Mouse (Mus musculus): ENCODE data around the gene Cmss1. TPM values are rescaled to one million over a fixed set of nuclear protein-coding genes. Genes with fewer than 3 reads are reported as not detected.

Gene Cmss1
- total RNA-seq, 2 experiments from 2014 or later: 82.9 to 84.0 TPM

- DNase-seq (ENCODE audit: low spot score): no peak
- intact Hi-C loops (cut with DNase I): no loop called here
Measured at GRCm38 (mm10) chr16:57484043-57484795, 122.4 kb downstream of the Cmss1 start.

GRCm38 (mm10) chr16:57483503-57483902 lies 123.2 kb downstream of the Cmss1 start:
- DNase-seq (ENCODE audit: low spot score): no peak
- intact Hi-C loops (cut with DNase I): no loop called here

GRCm38 (mm10) chr16:57482911-57483310 lies 123.8 kb downstream of the Cmss1 start:
- intact Hi-C loops (cut with DNase I): no loop called here
- DNase-seq (ENCODE audit: low spot score): no peak

- intact Hi-C loops (cut with DNase I): no loop called here
- DNase-seq (ENCODE audit: low spot score): no peak
Measured at GRCm38 (mm10) chr16:57482264-57482663, 124.4 kb downstream of the Cmss1 start.

- intact Hi-C loops (cut with DNase I): no loop called here
Measured at GRCm38 (mm10) chr16:57479776-57480175, 126.9 kb downstream of the Cmss1 start.

GRCm38 (mm10) chr16:57478451-57478850 lies 128.2 kb downstream of the Cmss1 start:
- intact Hi-C loops (cut with DNase I): no loop called here
- DNase-seq (ENCODE audit: low spot score): no peak

More at GRCm38 (mm10) chr16:57479776-57480175, 126.9 kb downstream of the Cmss1 start:
- no peak for DNase-seq (ENCODE audit: low spot score)

- intact Hi-C loops (cut with DNase I): no loop called here
- DNase-seq (ENCODE audit: low spot score): no peak
Measured at GRCm38 (mm10) chr16:57473415-57474085, 133.1 kb downstream of the Cmss1 start.

- intact Hi-C loops (cut with DNase I): no loop called here
- no peak for DNase-seq (ENCODE audit: low spot score)
Measured at GRCm38 (mm10) chr16:57471071-57471470, 135.6 kb downstream of the Cmss1 start.

GRCm38 (mm10) chr16:57470286-57470830 lies 136.3 kb downstream of the Cmss1 start:
- intact Hi-C loops (cut with DNase I): no loop called here
- no peak for DNase-seq (ENCODE audit: low spot score)

- DNase-seq (ENCODE audit: low spot score): no peak
- intact Hi-C loops (cut with DNase I): no loop called here
Measured at GRCm38 (mm10) chr16:57469869-57470268, 136.8 kb downstream of the Cmss1 start.

- intact Hi-C loops (cut with DNase I): no loop called here
- no peak for DNase-seq (ENCODE audit: low spot score)
Measured at GRCm38 (mm10) chr16:57469301-57469700, 137.4 kb downstream of the Cmss1 start.

GRCm38 (mm10) chr16:57465386-57465913 lies 141.2 kb downstream of the Cmss1 start:
- DNase-seq (ENCODE audit: low spot score): no peak
- intact Hi-C loops (cut with DNase I): no loop called here

GRCm38 (mm10) chr16:57456003-57456402 lies 150.7 kb downstream of the Cmss1 start:
- intact Hi-C loops (cut with DNase I): no loop called here
- DNase-seq (ENCODE audit: low spot score): no peak

- intact Hi-C loops (cut with DNase I): no loop called here
- DNase-seq (ENCODE audit: low spot score): no peak
Measured at GRCm38 (mm10) chr16:57455573-57455972, 151.1 kb downstream of the Cmss1 start.

- DNase-seq (ENCODE audit: low spot score): no peak
- intact Hi-C loops (cut with DNase I): no loop called here
Measured at GRCm38 (mm10) chr16:57454106-57454763, 152.4 kb downstream of the Cmss1 start.

GRCm38 (mm10) chr16:57453009-57453408 lies 153.7 kb downstream of the Cmss1 start:
- no peak for DNase-seq (ENCODE audit: low spot score)
- intact Hi-C loops (cut with DNase I): no loop called here

GRCm38 (mm10) chr16:57445096-57446094 lies 161.3 kb downstream of the Cmss1 start:
- intact Hi-C loops (cut with DNase I): no loop called here
- no peak for DNase-seq (ENCODE audit: low spot score)

- no peak for DNase-seq (ENCODE audit: low spot score)
- intact Hi-C loops (cut with DNase I): no loop called here
Measured at GRCm38 (mm10) chr16:57440706-57441437, 165.8 kb downstream of the Cmss1 start.

- no peak for DNase-seq (ENCODE audit: low spot score)
- intact Hi-C loops (cut with DNase I): no loop called here
Measured at GRCm38 (mm10) chr16:57439206-57439605, 167.5 kb downstream of the Cmss1 start.
